Mouse (Mus musculus) heart, embryonic 12.5 days (tissue): Measurements from ENCODE around the gene Gm14410. TPM values are rescaled to one million over a fixed set of nuclear protein-coding genes. Genes with fewer than 3 reads are reported as not detected.
"Not testable (repeated sequence)": the region's sequence is repeated elsewhere in the genome, so short reads cannot be mapped to it uniquely, and the experiment has no call there.

Experiments used
- ATAC-seq: fragments of 200-750 bp; cut with Nextera tagmentation; 2 replicates; pipeline ENCODE4 v1.8.0; 2017; ENCODE audit warnings: moderate TSS enrichment, moderate library complexity; ENCODE audit not compliant: insufficient number of reproducible peaks, low FRiP score
- H3K27ac ChIP-seq: fragments of 300-500 bp; sonication (generic); 2 replicates; pipeline ENCODE4 v1.5.1; 2016; ENCODE audit warnings: mild to moderate bottlenecking, moderate library complexity; ENCODE audit not compliant: poor library complexity, severe bottlenecking
- H3K27me3 ChIP-seq: fragments of 300-500 bp; sonication (generic); replicated peaks from 2 replicates; pipeline ENCODE4 v1.6.1; 2016; ENCODE audit warnings: mild to moderate bottlenecking, moderate library complexity
- H3K36me3 ChIP-seq: fragments of 300-500 bp; sonication (generic); 2 replicates; pipeline ENCODE4 v1.6.1; 2016; ENCODE audit warnings: mild to moderate bottlenecking, moderate library complexity
- H3K4me1 ChIP-seq: fragments of 300-500 bp; sonication (generic); replicated peaks from 2 replicates; pipeline ENCODE4 v1.6.1; 2016; ENCODE audit warnings: mild to moderate bottlenecking
- H3K4me2 ChIP-seq: fragments of 300-500 bp; sonication (generic); 2 replicates; pipeline ENCODE4 v1.6.1; 2016; ENCODE audit warnings: mild to moderate bottlenecking, moderate library complexity
- H3K4me3 ChIP-seq: fragments of 300-500 bp; sonication (generic); 2 replicates; pipeline ENCODE4 v1.5.1; 2016; ENCODE audit warnings: mild to moderate bottlenecking
- H3K9ac ChIP-seq: fragments of 300-500 bp; sonication (generic); 2 replicates; pipeline ENCODE4 v1.6.1; 2016; ENCODE audit warnings: mild to moderate bottlenecking, moderate library complexity
- H3K9me3 ChIP-seq: fragments of 300-500 bp; sonication (generic); replicated peaks from 2 replicates; pipeline ENCODE4 v1.6.1; 2016; ENCODE audit warnings: mild to moderate bottlenecking, moderate library complexity
- WGBS: fragments of 180-500 bp; shearing (Covaris S2); methylation state at CpG from one replicate; pipeline ENCODE4 v1.1.7; 2016; 5-methylcytosine and 5-hydroxymethylcytosine counted together
- polyA plus RNA-seq: library from polyadenylated mRNA; unstranded; fragments of >200 nt; fragmentation: Nextera tagmentation; extraction: Ambion mirVana; gene quantifications from 2 replicates; pipeline ENCODE4 v1.2.1, GENCODE M21; 2016

Gene Gm14410
- polyA plus RNA-seq = 18.8 and 19.5 TPM in 2 replicates

- peak within 1 kb of the TSS; percentile 50 for H3K4me3 ChIP-seq
- not testable (repeated sequence) for H3K4me1 ChIP-seq, ATAC-seq, H3K36me3 ChIP-seq, H3K27me3 ChIP-seq, H3K27ac ChIP-seq, H3K9me3 ChIP-seq
- H3K9ac ChIP-seq = peak within 1 kb of the TSS; percentile 36; the same call in 1 of the 2 replicates
- H3K4me2 ChIP-seq = peak within 1 kb of the TSS; percentile 50
- under 1% methylated on average over 6 of the region's 6 CpGs for WGBS
Observed at GRCm38 (mm10) chr2:177206341-177206740, at the start of gene Gm14410. Gm14410 (minus strand) TSS chr2:177206421.

- not testable (repeated sequence) for H3K4me1 ChIP-seq, H3K27me3 ChIP-seq, H3K4me2 ChIP-seq, H3K36me3 ChIP-seq, H3K27ac ChIP-seq, H3K9me3 ChIP-seq, H3K9ac ChIP-seq, H3K4me3 ChIP-seq, ATAC-seq
- 67% methylated on average over 2 of the region's 2 CpGs for WGBS
Observed at GRCm38 (mm10) chr2:177247449-177247848, 41.2 kb upstream of the Gm14410 start.

- not testable (repeated sequence) for H3K27ac ChIP-seq, H3K9ac ChIP-seq, H3K9me3 ChIP-seq, ATAC-seq, H3K4me2 ChIP-seq, H3K27me3 ChIP-seq, H3K4me1 ChIP-seq, H3K36me3 ChIP-seq, H3K4me3 ChIP-seq
- 54% methylated on average over 2 of the region's 2 CpGs for WGBS
Observed at GRCm38 (mm10) chr2:177230461-177230860, 24.2 kb upstream of the Gm14410 start.

- not testable (repeated sequence) for H3K4me2 ChIP-seq, H3K4me1 ChIP-seq, H3K27me3 ChIP-seq, H3K4me3 ChIP-seq, H3K9me3 ChIP-seq, H3K36me3 ChIP-seq, ATAC-seq, H3K27ac ChIP-seq, H3K9ac ChIP-seq
- 88% methylated on average over 5 of the region's 5 CpGs for WGBS
Observed at GRCm38 (mm10) chr2:177172749-177173148, 33.5 kb downstream of the Gm14410 start.

Other genes with a start within 250 kb of the Gm14410 start
- 9.9 and 10.6 TPM in 2 replicates for gene Gm14419, start 205.5 kb downstream of the Gm14410 start, polyA plus RNA-seq
- gene Gm14401, start 132.1 kb downstream of the Gm14410 start, polyA plus RNA-seq = not detected in 2 replicates
- not detected in 2 replicates for gene Gm14409, start 60.6 kb upstream of the Gm14410 start, polyA plus RNA-seq
- gene Gm14412, start 117.9 kb upstream of the Gm14410 start, polyA plus RNA-seq = 0.28 and 0.48 TPM in 2 replicates
- 7.7 and 8.5 TPM in 2 replicates for gene Gm14418, start 191.9 kb upstream of the Gm14410 start, polyA plus RNA-seq